Mouse (Mus musculus) kidney, postnatal 0 days (tissue): ENCODE results near the gene Msh5. TPM values are rescaled to one million over a fixed set of nuclear protein-coding genes. Genes with fewer than 3 reads are reported as not detected.
A peak's percentile ranks its signal among the peaks of the same experiment; 100 is the strongest.
"Not testable (repeated sequence)": the region's sequence is repeated elsewhere in the genome, so short reads cannot be mapped to it uniquely, and the experiment has no call there.

Experiments used
- ATAC-seq: fragments of 200-750 bp; cut with Nextera tagmentation; replicated peaks from 2 replicates; pipeline ENCODE4 v1.8.0; 2017; ENCODE audit warnings: low read depth, moderate number of reproducible peaks, moderate TSS enrichment, moderate library complexity; ENCODE audit not compliant: low FRiP score
- DNase-seq: peaks from one replicate; pipeline ENCODE4 v3.0.0-alpha.2; 2016; ENCODE audit warnings: low spot score
- H3K27ac ChIP-seq: fragments of 300-500 bp; sonication (generic); 2 replicates; pipeline ENCODE4 v1.5.1; 2014; ENCODE audit warnings: mild to moderate bottlenecking
- H3K27me3 ChIP-seq: fragments of 300-500 bp; sonication (generic); 2 replicates; pipeline ENCODE4 v1.6.1; 2014; ENCODE audit warnings: low read length, mixed read lengths; ENCODE audit not compliant: insufficient read depth
- H3K36me3 ChIP-seq: fragments of 300-500 bp; sonication (generic); 2 replicates; pipeline ENCODE4 v1.6.1; 2014; ENCODE audit warnings: low read length, mixed read lengths; ENCODE audit not compliant: insufficient read depth
- H3K4me1 ChIP-seq: fragments of 300-500 bp; sonication (generic); replicated peaks from 2 replicates; pipeline ENCODE4 v1.6.1; 2014; ENCODE audit warnings: antibody characterized with exemption, low read length, mixed read lengths; ENCODE audit not compliant: insufficient read depth
- H3K4me2 ChIP-seq: fragments of 300-500 bp; sonication (generic); 2 replicates; pipeline ENCODE4 v1.6.1; 2014; ENCODE audit warnings: mild to moderate bottlenecking, low read length, moderate library complexity, mixed read lengths
- H3K4me3 ChIP-seq: fragments of 300-500 bp; sonication (generic); replicated peaks from 2 replicates; pipeline ENCODE4 v1.5.1; 2014; ENCODE audit warnings: low read depth, low read length
- H3K9ac ChIP-seq: fragments of 300-500 bp; sonication (generic); 2 replicates; pipeline ENCODE4 v1.6.1; 2014; ENCODE audit warnings: low read depth, low read length
- H3K9me3 ChIP-seq: fragments of 300-500 bp; sonication (generic); replicated peaks from 2 replicates; pipeline ENCODE4 v1.6.1; 2016; ENCODE audit warnings: low read length, inconsistent platforms, mixed read lengths
- CTCF ChIP-seq: IDR thresholded peaks from 2 replicates; pipeline ENCODE4 v1.5.1; 2016; ENCODE audit warnings: antibody characterized with exemption, low read depth, mild to moderate bottlenecking, moderate library complexity
- WGBS: fragments of 180-500 bp; shearing (Covaris S2); extraction: QIAGEN DNeasy Blood & Tissue Kit; methylation state at CpG from one replicate; pipeline ENCODE4 v1.1.7; 2014; 5-methylcytosine and 5-hydroxymethylcytosine counted together
- polyA plus RNA-seq: library from polyadenylated mRNA; unstranded; fragments of >200 nt; fragmentation: Nextera tagmentation; extraction: Ambion mirVana; gene quantifications from 2 replicates; pipeline ENCODE4 v1.2.1, GENCODE M21; 2015

Msh5 gene
- polyA plus RNA-seq, 1 experiment from 2014 or later = 2.7 TPM

DNA sequence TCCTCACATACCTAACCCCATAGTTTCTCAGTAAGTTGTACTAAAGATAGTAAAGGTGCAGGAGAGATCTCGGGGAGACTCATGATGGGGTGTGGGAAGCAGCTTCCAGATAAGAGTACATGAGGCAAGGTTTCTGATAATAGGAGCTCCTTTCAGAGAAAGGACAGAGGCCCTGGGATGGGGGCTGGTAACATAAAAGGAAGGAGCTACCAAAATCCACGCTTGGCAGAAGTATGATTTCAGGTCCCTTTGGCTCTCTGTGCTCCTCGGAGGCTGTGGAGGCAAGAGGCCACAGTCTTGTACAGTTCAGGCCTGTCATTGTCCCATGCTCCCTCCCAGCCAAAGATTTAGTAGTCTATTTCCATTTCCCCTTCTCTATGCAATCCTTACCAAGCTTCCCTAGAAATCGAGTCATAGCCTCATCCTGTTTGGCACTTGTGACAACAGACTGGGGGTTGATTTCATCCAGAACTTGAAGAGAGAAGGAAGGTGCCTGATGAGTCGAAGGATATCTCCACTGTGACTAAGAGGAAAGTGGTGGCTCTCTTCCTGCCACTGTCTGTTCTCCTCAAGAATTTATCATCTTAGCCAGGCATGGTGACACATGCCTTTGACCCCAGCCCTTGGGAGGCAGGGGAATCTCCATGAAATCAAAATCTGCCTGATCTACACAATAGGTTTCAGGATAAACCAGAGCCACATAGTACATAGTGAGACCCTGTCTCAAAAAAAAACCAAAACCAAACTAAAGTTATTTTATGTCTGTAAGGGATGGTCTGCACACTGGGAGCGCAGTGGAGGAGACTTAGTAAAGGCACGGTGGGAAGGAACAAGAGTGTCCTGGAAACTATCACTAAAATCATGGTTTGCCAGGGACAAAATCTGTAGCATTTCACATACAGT is 1.4 kb downstream of the Msh5 start:
- ATAC-seq = no peak
- WGBS = 70% methylated on average over 7 of the region's 7 CpGs
- Histone ChIP-seq H3K27me3 (no peaks in the 10 kb centered on the region), H3K4me2 (peak overlapping the region; percentile 96), H3K9me3 (no peaks in the 10 kb centered on the region), H3K9ac (peak overlapping the region; percentile 78; the same call in 1 of the 2 replicates), H3K4me3 (no peak overlapping the region), H3K4me1 (peaks cover 32% of the 10 kb centered on the region), H3K27ac (peak overlapping the region; percentile 88), H3K36me3 (no peaks in the 10 kb centered on the region)
- no peak for TF ChIP-seq CTCF
- DNase-seq = no peak

GRCm38 (mm10) chr17:35043794-35044193 is 2.8 kb downstream of the Msh5 start:
- H3K27me3 ChIP-seq = no peaks in the 10 kb centered on the region
- H3K9ac ChIP-seq = no peak overlapping the region
- 74% methylated on average over 4 of the region's 4 CpGs for WGBS
- H3K27ac ChIP-seq = peak overlapping the region; percentile 37; the same call in 1 of the 2 replicates
- H3K4me2 ChIP-seq = no peak overlapping the region
- H3K36me3 ChIP-seq = no peaks in the 10 kb centered on the region
- no peak overlapping the region for H3K4me3 ChIP-seq
- H3K4me1 ChIP-seq = peaks cover 24% of the 10 kb centered on the region
- H3K9me3 ChIP-seq = no peaks in the 10 kb centered on the region
- ATAC-seq (no peak), DNase-seq (no peak)
- TF ChIP-seq CTCF = no peak

GRCm38 (mm10) chr17:35039121-35039873 is 7.2 kb downstream of the Msh5 start:
- WGBS = 83% methylated on average over 11 of the region's 11 CpGs
- H3K4me3 ChIP-seq = no peak overlapping the region
- no peak overlapping the region for H3K9ac ChIP-seq

GRCm38 (mm10) chr17:35034896-35035295 is 11.6 kb downstream of the Msh5 start:
- ATAC-seq (no peak), DNase-seq (no peak)
- TF ChIP-seq CTCF = no peak
- Histone ChIP-seq H3K4me1 (no peaks in the 10 kb centered on the region), H3K27me3 (no peaks in the 10 kb centered on the region), H3K27ac (no peak overlapping the region), H3K9ac (no peak overlapping the region), H3K4me2 (no peak overlapping the region), H3K4me3 (no peak overlapping the region), H3K36me3 (no peaks in the 10 kb centered on the region), H3K9me3 (no peaks in the 10 kb centered on the region)
- WGBS = 60% methylated on average over 6 of the region's 6 CpGs

More at GRCm38 (mm10) chr17:35039121-35039873, 7.2 kb downstream of the Msh5 start:
- Histone ChIP-seq H3K27me3 (no peaks in the 10 kb centered on the region), H3K9me3 (no peaks in the 10 kb centered on the region), H3K4me2 (no peak overlapping the region), H3K36me3 (no peaks in the 10 kb centered on the region), H3K4me1 (no peaks in the 10 kb centered on the region), H3K27ac (no peak overlapping the region)
- no peak for TF ChIP-seq CTCF
- DNase-seq = no peak
- ATAC-seq = no peak

- H3K4me2 ChIP-seq, ATAC-seq, H3K27me3 ChIP-seq, H3K4me3 ChIP-seq, H3K27ac ChIP-seq, H3K4me1 ChIP-seq, H3K36me3 ChIP-seq, H3K9me3 ChIP-seq, H3K9ac ChIP-seq, DNase-seq: not testable (repeated sequence)
- 56% methylated on average over 1 of the region's 1 CpGs for WGBS
Measured at GRCm38 (mm10) chr17:35033703-35034102, 12.8 kb downstream of the Msh5 start.

DNA sequence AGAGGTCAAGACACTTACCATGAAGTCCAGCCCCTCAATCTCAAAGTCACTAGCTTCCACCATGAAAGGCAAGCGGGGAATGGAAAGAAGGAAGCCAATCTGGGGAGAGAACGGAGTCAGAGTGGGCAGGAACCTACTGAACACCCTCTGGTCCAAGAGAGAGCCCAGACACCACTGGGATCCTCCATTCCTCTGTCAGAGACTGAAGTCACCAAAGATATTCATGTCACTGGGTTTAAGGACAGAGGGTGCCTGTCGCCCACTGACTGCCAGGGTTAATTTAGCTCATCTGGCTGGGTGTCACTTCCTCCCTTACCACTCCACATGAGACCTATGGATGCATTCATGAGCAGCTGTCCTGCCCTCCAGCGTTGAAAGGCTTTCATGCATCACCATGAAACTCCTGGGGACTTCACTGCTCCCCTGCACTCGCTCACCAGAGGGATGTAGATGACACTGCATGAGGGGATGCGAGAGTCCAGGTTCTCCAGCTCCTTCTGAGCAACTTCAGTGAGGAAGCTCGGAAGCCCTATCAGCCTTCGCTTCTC is 14.1 kb downstream of the Msh5 start:
- Histone ChIP-seq H3K4me3 (no peak overlapping the region), H3K4me1 (no peaks in the 10 kb centered on the region), H3K9me3 (no peaks in the 10 kb centered on the region), H3K4me2 (no peak overlapping the region), H3K27me3 (no peaks in the 10 kb centered on the region), H3K9ac (no peak overlapping the region), H3K36me3 (no peaks in the 10 kb centered on the region), H3K27ac (no peak overlapping the region)
- DNase-seq (no peak), ATAC-seq (no peak)
- TF ChIP-seq CTCF = no peak
- 71% methylated on average over 8 of the region's 8 CpGs for WGBS
